Mouse (Mus musculus): ENCODE results near the gene Adam25.

DNA sequence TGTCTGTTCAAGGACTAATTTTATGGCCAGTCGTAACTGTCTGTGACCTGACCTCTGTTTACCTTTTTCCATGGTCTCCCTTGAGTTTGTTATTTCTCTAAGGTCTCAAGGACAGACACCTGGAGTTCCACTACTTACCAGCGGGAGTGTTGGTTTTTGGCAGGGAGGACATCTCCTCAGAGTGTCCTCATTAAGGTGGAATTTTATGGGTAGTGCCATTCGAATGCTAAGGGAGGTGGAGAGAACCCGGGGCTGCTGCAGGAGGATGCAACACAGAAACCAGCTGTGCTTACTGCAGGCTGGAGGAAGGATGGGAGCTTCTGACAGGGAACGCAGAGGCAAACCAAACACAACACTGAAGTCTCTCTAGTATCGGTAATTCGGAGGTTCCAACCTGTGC, 36.0 kb upstream of the Adam25 start:
- TF ChIP-seq USF1 (IDR thresholded peaks at IDR 0.05; ENCODE audit: low read depth), result no peak
- no peak for TF ChIP-seq CTCF (IDR thresholded peaks at IDR 0.05; ENCODE audit: control insufficient read depth, insufficient read depth, insufficient read length)
- TF ChIP-seq MYOD1 (IDR thresholded peaks at IDR 0.05; ENCODE audit: control insufficient read depth, insufficient read length, low read depth), result no peak
